Mouse (Mus musculus) adrenal gland, postnatal 4 days (tissue): ENCODE measurements around the gene Tmco4. TPM values are rescaled to one million over a fixed set of nuclear protein-coding genes. Genes with fewer than 3 reads are reported as not detected.
A peak's percentile ranks its signal among the peaks of the same experiment; 100 is the strongest.

Experiments used
- DNase-seq, 2 experiments: peaks; one replicate each; pipeline ENCODE4 v3.0.0; 2021 to 2022; ENCODE audit warnings: low spot score in 2 of 2, mixed read lengths in 2 of 2
- total RNA-seq, 2 experiments: library from RNA; stranded (reverse); gene quantifications; 2 replicates each; pipeline ENCODE4 v1.2.3; 2021

The Tmco4 gene
- total RNA-seq, 2 experiments from 2014 or later, result 16.4 to 20.8 TPM

DNA sequence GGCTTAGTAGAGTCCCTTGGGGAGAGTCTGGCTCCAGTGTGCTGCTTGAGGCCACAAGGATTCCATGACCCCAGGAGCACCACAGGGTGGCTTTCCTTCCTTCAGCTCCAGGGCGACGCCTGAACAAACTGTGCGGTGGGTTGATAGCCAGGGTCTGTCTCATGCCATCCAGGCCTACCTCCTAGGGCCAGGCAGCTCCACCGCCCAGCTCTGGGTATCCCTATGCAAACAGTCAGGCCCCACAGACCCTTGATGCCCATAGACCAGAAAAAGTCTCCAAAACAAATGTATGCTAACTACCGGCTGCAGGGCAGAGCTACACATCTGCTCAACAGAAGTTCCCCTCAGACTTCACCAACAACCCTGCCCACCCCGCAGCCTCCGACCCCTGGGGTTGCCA, 118.4 kb downstream of the Tmco4 start:
- DNase-seq, result no peak

DNA sequence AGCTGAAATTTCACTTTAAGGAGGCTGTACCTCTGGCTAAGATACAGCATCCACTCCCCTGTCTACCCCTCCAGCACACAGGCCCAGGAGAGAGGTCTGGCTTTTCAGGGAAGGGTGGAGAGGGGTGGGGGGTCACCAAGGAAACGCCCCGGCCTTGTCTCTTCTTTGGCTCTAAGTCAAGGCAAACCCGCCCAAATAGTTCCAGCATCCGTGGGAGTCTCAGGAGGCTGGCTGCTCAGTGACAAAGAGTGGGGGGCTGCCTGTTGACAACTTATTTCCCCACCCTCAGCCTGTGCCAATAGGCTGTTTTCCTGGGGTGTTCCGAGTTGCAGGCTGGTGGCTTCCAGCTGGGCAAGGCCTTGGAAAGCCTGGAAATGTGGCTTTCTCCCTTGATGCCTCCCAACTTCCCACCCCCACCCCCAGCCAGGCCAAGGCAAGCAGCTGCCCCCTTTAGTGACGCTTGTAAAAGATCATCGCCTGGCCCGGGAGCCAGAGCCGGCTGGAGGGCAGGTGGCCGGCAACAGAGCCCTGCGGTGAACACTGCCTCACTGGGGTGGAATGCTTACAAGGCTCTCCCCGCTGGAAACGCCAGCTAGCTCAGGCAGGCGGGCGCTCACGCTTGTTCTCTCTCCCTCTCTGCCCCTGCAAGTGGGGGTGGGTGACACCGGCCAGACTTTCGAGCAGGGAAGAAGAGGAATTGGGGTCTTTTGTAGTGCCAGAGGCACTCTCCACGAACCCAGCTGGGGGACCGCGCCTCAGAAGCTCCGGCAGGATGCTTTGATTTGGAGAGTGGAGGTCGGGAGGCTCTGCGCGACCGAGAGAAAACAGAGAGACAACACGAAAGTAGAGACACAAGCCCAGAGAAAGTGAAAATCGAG, 119.0 kb downstream of the Tmco4 start:
- DNase-seq, result no peak

DNA sequence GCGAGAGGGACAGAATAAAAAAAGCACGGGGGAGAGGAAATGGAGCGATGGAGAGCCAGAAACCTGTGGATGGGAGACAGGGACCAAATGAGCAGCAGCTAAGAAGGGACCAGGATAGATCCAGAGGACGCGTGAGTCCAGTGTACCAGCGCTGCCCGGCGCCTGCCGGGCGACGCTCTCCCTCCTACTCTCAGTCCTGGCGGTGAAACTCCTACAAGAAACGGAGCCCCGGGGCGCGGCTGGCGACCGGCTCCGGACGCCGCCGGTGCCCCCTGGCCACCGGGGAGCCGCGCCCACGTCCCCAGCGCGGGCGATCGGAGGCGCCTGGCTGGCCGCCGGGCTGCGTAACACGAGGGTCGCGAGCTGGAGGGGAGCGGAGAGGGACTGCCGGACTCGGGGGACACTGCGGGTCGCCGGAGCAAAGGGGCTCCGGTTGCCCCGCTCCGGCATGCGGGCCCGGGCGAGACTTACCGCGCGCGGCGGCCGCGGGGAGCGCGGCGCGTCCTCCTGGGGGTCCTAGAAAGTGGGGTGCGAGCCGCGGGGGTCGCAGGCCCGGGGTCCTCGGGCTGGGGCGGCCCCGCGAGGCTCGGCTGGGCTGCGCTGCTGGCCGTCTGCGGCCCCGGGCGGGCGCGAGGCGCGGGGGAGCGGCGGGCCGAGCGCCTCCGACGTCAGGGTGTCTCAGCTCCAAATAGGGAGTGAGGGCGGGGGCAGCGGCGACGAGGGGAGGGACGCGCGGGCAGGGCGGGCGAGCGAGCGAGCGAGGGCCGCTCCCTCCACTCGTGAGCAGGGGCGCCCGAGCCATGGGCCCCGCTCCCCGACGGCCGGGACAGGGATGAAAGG, 119.9 kb downstream of the Tmco4 start, which contains the start of gene Nbl1:
Gene Nbl1 (minus strand): TSS at position 638 of the 840 bp plus-strand sequence.
- DNase-seq, result peak in 1 of 2 experiments; percentile 36

DNA sequence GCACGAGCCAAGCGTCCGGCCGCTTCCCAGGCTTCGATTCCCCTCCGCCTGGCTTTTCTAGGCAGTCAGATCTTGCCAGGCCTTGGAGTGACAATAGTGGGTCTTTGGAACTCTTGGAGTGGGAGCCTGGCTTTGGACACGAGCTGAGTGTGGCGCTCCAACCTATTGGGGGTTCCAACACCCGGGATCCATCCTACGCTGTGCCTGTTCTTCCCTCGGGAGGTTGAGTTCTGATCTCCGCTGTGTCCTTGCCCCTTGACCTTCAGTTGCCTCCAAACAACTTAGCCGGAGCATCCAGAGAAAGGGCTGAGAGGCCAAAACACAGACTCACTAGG, 120.5 kb downstream of the Tmco4 start:
- no peak for DNase-seq

DNA sequence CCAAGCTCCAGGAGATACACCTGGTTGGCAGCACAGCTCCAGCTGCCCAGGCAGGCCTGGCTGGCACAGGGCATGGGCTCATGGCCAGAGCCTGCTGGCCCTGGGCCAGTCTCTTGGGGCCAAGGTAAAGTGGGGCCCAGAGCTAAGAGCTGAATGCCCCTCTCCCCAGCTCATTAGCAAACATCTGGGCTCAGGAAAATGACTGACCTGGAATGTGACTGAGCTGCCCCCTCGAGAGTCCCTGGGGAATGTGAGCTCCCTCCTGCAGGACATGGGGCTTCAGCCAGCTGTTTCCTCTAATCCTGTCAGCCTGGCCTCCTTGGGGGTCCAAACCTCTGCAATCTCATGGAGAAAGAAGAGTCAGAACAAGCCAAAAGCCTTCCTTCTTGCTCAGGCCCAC, 122.7 kb downstream of the Tmco4 start:
- DNase-seq, result no peak

DNA sequence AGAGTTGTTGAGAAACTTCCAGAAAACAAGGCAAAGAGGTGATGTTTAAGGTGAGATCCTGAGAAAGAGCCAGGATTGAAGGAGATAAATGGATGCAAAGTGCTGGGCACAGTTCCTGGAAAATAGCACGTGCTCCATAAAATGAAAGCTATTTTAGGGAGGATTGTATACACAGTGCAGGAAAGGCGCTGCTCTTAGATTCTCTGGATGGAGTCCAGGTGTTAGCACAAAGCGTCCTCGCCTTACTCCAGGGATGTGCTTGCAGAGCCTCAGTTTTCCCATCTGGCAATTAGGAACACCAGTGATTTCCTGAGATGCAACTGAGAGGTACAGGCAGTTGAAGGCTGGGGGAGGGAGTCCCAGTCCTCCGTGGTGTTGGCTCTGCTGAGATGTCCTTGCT, 123.5 kb downstream of the Tmco4 start:
- DNase-seq, result no peak

DNA sequence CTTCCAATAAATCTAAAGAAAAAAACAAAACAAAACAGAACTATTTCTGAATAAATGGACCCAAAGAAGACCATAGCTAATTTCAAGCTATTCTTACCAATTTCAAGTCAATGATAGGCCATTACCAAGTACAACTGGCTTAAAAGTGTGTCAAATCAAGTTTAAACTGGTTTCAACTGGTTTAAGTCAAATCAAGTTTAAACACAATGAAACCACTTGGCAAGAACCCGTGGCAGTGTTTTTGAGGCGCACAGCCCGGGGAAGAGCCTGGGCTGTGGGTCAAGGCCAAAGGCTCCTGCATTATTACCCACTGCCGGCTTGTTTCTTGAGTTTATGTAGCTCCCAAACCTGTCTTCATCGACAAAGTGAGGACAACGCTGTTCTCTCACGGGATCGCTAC, 127.6 kb downstream of the Tmco4 start:
- DNase-seq, result no peak

DNA sequence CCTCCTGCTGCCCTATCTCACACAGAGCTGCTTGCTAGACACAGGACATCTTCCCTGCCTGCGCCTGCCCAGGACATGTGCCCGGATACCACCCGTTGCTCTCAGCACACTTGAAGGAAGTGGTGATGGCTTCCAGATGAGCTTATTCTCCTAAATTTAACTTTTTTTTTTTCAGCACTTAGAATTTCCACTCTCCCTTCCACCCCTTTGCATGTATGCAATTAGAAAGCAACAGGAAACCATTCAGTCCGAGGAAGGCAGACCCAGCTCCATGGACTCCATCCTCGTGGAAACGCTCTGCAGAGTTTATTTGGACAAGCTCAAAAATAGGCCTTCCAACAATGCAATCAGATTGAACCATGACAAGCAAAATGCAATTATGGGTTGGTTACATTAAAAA, 128.9 kb downstream of the Tmco4 start:
- DNase-seq, result no peak

DNA sequence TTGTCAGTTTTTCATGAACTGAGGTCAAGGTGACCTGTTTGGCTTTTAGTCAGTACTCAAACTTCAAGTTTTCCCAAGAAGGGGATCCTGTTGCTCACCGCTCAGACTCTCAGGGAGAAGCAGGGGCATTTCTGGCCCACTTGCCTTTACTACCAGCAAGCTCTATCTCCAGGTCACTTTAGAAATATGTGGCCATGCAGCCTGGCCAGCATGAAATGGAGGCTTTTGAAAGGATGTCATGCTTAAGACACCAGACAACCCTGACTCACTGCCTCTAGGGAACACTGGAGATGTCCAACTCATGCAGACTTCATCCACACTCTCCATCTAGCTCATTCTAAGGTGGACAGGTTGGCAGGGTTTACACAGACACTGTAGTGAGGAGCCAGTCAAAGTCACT, 132.8 kb downstream of the Tmco4 start:
- DNase-seq, result no peak

Other genes with a start within 250 kb of the Tmco4 start
- gene Pla2g2c, start 248.1 kb upstream of the Tmco4 start, total RNA-seq, result under 1 TPM; 0.42 to 0.73 TPM
- 1 to 10 TPM; 1.8 to 2.4 TPM for gene Ubxn10, start 235.7 kb upstream of the Tmco4 start, total RNA-seq
- gene Pla2g2f, start 215.3 kb upstream of the Tmco4 start, total RNA-seq, result 10 to 100 TPM in 1 of 2 experiments, 1 to 10 TPM in 1; 9.7 to 10.1 TPM
- gene Pla2g2d, start 197.2 kb upstream of the Tmco4 start, total RNA-seq, result 1 to 10 TPM; 1.1 to 1.4 TPM
- 10 to 100 TPM; 31.0 to 32.6 TPM for gene Pla2g5, start 109.4 kb upstream of the Tmco4 start, total RNA-seq
- not detected for gene Gm13030, start 98.9 kb upstream of the Tmco4 start, total RNA-seq
- 1 to 10 TPM; 1.3 to 1.5 TPM for gene Pla2g2e, start 94.9 kb upstream of the Tmco4 start, total RNA-seq
- 10 to 100 TPM in 1 of 2 experiments, 1 to 10 TPM in 1; 9.1 to 10.1 TPM for gene Otud3, start 58.9 kb upstream of the Tmco4 start, total RNA-seq
- 1 to 10 TPM in 1 of 2 experiments, not detected in 1; 1.2 TPM for gene Rnf186, start 5.8 kb upstream of the Tmco4 start, total RNA-seq
- gene Htr6, start 102.7 kb downstream of the Tmco4 start, total RNA-seq, result under 1 TPM; 0.76 to 0.84 TPM
- gene Nbl1, start 120.1 kb downstream of the Tmco4 start, total RNA-seq, result 10 to 100 TPM; 47.4 to 49.2 TPM
- gene Minos1, start 158.2 kb downstream of the Tmco4 start, total RNA-seq, result 100 to 1,000 TPM; 352 to 357 TPM
- gene Capzb, start 220.0 kb downstream of the Tmco4 start, total RNA-seq, result 100 to 1,000 TPM; 343 to 361 TPM